Mouse (Mus musculus) kidney, adult 9 months (tissue): ENCODE measurements around the gene Kcng4.

Experiments used
- DNase-seq: peaks from one replicate; pipeline ENCODE4 v3.0.0; 2022

Gene Kcng4

GRCm38 (mm10) chr8:119639798-119640197 lies 4.3 kb upstream of the Kcng4 start:
- DNase-seq: no peak

- DNase-seq: no peak
These were observed 2.8 kb upstream of the Kcng4 start for GRCm38 (mm10) chr8:119638261-119638660.

DNA sequence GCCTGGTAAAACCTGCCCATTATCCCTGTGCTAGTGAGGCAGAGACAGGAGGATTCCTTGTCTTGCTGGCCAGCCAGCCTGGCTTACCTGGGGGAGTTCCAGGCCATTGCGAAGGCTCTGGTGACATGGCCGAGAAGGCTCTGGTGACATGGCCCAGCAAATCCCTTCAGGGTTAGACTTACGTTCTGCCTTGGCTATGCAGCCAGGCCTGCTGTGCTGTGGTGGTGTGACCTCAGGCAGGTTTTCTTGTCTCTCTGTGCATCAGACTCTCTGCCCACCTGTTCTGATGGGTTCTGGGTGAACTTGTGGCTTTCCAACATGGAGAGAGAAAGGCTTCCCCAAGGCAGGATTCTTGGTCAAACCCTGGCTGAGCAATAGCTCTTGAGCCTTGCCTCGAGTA lies 1.9 kb upstream of the Kcng4 start:
- DNase-seq: no peak

- no peak for DNase-seq
These were observed 1.3 kb upstream of the Kcng4 start for GRCm38 (mm10) chr8:119636766-119637165.

DNA sequence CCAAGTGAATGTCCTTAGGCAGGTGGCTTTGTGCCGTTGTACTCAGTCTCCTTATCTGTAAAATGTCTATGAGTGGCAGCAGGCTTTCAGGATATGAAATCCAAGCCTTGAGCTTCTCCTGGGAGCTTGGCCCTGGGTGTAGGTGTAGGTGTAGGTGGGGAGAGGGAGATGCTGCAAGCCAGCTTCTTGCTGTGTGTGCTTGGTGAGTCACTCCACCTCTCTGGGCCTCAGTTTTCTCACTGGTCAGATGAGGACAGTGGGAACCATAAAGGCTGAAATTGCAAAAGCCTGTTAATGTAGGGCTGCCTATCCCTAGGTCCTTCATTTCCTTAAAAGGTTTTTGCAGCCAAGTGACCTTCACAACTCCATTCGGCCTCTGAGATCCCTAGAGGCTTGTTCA lies 478 bp upstream of the Kcng4 start:
- no peak for DNase-seq

GRCm38 (mm10) chr8:119634616-119635336 lies 704 bp downstream of the Kcng4 start:
- DNase-seq: no peak

GRCm38 (mm10) chr8:119632909-119633308 lies 2.6 kb downstream of the Kcng4 start:
- no peak for DNase-seq

- no peak for DNase-seq
These were observed 3.2 kb downstream of the Kcng4 start for GRCm38 (mm10) chr8:119632246-119632645.

- no peak for DNase-seq
These were observed 4.6 kb downstream of the Kcng4 start for GRCm38 (mm10) chr8:119630841-119631240.

GRCm38 (mm10) chr8:119627613-119628359 lies 7.7 kb downstream of the Kcng4 start:
- DNase-seq: no peak

DNA sequence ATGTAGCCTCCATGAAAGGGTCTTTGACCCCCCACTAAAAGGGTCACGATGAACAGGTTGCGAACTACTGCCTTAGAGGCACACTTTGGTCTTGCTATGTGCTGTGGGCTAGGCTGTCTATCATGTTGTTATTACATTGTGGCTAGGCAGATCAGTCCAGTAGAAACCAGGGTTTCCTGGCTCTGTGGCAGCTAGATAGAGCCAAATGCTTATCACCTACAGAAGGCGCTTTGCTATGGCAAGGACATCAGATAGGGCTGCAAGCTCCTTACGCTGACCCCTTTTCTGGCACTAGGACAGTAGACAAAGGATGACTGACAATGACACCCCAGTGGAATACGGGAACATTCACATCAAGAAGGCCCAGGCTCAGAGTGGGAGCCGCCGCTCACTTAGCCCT lies 8.3 kb downstream of the Kcng4 start:
- DNase-seq: no peak

- no peak for DNase-seq
These were observed 9.7 kb downstream of the Kcng4 start for GRCm38 (mm10) chr8:119625788-119626187.

DNA sequence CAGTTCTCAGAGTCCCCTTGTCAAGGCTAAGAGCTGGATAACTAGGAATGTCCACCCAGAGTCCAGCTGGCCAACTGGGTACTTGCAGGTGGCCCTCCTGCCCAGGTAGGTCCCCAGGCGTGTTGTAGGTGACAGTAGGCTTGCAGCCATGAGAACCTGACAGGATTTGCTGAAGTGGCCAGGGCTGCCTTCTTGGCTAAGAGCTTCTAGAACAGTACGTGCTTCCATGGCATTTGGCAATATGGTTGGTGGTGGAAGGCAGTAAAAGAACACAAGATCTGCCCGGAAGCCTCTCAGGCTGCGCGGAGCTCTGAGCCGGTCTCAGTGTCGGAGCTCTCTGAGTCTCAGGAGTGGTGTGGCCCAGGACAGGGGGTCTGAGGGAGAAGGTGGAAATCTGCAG lies 10.6 kb downstream of the Kcng4 start:
- no peak for DNase-seq

- no peak for DNase-seq
These were observed 11.7 kb downstream of the Kcng4 start for GRCm38 (mm10) chr8:119623744-119624143.

- no peak for DNase-seq
These were observed 12.4 kb downstream of the Kcng4 start for GRCm38 (mm10) chr8:119623061-119623460.

- DNase-seq: no peak
These were observed 12.9 kb downstream of the Kcng4 start for GRCm38 (mm10) chr8:119622555-119622954.

- no peak for DNase-seq
These were observed 14.5 kb downstream of the Kcng4 start for GRCm38 (mm10) chr8:119620848-119621465.

DNA sequence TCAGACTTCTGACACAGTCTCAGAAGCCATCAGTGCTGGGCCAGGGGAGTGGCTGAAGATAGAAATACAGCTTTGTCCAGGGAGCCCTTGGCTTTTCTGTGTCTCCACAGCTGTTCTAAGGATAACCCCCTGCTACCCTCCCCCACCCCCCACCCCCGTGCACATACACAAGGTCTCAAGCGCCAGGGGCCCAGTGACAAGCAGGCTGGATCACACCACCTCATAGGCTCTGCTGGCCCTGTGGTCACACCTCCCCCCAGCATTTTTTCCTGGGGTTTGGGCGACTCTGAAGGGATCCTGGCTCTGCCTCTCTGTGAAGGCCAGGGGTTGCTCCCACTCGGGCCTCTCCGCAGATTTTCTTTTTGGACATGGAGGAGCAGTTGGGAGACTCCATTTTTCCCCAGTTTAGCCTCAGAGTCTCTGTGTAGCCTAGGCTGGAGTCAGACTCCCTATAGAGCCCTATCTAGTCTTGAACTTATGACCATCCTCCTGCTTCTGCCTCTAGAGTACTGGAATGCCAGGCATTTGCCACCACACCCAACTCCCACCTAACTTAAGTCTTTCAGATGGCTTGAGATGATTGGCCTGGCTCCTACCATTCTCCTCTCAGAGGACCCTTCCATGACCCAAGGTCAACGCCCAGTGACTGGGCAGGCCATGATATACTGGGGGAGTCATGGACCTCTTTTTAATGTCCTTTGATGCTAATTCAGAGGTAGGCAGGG lies 15.2 kb downstream of the Kcng4 start:
- DNase-seq: no peak

- DNase-seq: no peak
These were observed 16.6 kb downstream of the Kcng4 start for GRCm38 (mm10) chr8:119618887-119619286.

DNA sequence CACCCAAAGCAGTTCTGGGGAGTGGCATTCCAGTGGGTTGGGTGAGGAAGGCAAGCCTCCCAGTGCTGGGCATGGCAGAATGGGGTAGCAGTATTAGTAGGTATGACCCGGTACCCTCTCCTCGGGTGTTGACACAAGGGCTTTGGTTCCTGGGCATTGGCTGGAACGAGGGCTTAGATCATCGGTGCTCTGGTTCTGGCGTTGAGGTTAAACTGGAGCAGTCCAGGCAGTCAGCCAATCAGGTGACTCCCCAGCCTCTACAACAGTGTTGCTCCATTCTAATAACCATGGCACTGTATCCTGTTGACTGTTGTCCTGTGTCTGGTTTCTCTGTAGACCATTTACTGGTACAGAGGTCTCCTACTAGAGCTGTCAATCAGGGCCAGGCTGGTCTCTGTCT lies 17.9 kb downstream of the Kcng4 start:
- no peak for DNase-seq

- no peak for DNase-seq
These were observed 18.7 kb downstream of the Kcng4 start for GRCm38 (mm10) chr8:119616811-119617210.

GRCm38 (mm10) chr8:119616358-119616757 lies 19.1 kb downstream of the Kcng4 start:
- no peak for DNase-seq

DNA sequence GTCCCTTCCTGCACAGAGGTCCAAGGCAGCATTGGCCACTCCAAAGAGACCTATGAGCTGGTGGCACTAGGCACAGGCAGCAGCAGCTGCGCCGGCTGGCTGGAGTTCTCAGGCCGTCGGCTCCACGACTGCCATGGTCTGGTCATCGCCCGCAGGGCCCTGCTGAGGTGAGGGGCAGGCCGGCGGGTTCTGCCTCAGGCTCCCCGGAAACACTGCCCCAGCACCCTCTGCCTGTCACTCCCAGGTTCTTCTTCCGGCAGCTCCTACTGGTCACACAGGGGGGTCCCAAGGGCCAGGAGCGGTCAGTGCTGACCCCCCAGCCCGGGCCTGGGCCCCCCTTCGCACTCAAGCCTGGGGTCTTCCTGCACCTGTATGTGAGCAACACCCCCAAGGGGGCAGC lies 20.4 kb downstream of the Kcng4 start:
- DNase-seq: no peak
